Mouse (Mus musculus) lung, postnatal 36 days (tissue): ENCODE results near the gene Uqcc3.
"Not testable (repeated sequence)": the region's sequence is repeated elsewhere in the genome, so short reads cannot be mapped to it uniquely, and the experiment has no call there.

Experiments
- DNase-seq: peaks from one replicate; pipeline ENCODE4 v3.0.0; 2022; ENCODE audit warnings: mixed read lengths

Uqcc3 gene

DNA sequence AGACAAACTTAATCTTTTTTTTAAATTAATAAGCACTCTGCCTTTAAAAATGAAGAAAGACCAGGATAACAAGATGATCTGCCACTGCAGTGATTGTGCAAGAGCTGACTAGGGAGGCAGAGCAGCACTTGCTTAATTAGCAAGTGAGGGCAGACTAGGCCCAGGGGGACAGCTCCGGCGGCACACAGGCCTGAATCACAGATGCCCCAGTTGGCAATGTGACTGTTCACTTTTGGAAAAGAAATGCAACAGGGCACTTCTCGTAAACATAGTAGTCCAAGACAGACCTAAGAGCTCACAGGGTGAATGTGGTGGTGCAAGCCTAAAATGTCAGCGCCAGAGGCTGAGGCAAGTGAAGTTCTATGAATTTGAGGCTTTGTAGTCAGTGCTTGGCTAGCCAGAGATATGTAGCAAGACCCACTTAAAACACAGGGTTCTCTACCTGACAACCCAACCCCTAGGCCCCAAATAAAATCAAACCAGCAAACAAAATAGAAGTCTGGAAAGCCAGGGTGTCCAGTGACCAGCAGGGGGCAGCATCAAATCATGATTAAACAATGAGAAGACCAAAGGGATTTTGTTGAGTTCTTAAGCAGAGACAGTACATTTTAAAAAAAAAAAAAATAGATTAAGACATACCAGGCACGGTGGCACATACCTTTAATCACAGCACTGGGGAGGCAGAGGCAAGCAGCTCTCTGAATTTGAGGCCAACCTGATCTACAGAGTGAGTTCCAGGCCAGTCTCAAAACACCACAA is 36.2 kb downstream of the Uqcc3 start:
- peak; percentile 94 for DNase-seq

- peak; percentile 75 for DNase-seq
Observed at GRCm38 (mm10) chr19:8842961-8843360, 37.8 kb downstream of the Uqcc3 start.

GRCm38 (mm10) chr19:8841012-8841411 is 39.7 kb downstream of the Uqcc3 start:
- DNase-seq = no peak

GRCm38 (mm10) chr19:8839908-8840791 is 40.6 kb downstream of the Uqcc3 start:
- DNase-seq = peak; percentile 88

DNA sequence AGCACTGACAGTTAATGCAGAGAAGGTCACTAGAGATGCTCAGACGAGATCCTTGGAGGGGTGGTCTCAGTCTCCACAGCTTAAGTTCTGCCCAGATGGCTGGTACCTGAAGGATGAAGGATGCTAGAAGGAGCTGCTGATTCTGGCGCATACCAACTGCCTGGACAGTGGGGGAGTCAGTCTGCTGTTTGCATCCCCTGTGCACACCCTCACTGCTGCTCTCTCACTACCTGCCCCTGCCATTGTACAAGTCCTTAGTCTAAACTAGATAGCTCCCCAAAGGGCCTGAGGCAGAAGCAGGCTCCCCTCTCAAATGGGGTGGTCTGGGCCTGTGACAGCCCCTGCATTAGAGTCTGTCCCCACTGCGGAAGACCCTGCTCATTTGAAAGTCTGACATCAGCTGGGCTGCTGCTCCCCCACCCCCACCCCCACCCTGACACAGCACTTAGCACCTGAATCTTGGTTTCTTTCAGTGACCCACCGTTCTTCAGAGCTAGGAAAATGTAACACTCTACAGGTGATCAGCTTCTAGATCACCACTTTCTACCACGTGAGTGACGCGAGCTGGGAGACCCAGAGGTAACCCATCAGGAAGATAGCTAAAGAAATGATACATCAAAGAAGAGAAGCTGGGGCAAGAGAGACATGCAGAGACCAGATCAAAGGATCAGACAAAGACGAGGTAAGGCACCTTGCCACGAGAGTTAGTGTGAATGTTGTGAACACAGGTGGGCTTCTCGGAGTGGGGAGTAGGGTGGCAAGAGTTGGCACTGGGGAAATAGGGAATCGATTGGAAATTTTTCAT is 41.4 kb downstream of the Uqcc3 start, which contains the start of gene Gng3:
Gene Gng3 (minus strand): TSS at position 92 of the 805 bp plus-strand sequence.
- DNase-seq = no peak

DNA sequence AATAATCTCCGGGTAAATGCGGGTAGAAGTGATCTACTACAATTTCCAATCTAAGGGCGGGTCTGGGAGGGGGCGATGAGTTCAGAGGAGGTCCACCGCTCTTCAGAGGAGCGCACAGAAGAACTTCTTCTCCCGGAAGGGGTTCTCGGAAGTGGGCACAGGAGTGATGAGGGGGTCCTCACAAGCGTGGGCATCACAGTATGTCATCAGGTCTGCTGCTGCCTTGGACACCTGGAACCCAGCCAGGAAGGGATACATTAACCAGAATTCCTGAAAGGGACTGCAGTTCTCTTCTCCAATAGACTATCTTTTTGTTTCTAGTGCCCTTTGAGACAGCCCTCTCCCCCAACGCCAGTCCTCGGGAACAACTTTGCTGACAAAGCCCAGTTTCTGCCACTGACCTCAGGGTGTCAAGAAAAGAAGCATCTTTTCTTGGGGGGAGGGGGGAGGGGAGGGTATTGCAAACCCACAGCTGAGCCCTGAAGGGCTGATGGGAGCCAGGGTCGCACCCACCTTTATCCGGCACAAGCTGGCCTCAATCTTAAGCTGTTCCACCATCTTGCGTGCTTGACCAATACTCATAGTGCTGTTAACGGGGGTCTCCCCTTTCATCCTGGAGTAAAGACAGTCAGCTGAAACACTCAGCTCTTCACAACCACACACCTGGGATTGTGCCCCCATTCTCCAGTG is 42.5 kb downstream of the Uqcc3 start:
- DNase-seq = peak; percentile 36

DNA sequence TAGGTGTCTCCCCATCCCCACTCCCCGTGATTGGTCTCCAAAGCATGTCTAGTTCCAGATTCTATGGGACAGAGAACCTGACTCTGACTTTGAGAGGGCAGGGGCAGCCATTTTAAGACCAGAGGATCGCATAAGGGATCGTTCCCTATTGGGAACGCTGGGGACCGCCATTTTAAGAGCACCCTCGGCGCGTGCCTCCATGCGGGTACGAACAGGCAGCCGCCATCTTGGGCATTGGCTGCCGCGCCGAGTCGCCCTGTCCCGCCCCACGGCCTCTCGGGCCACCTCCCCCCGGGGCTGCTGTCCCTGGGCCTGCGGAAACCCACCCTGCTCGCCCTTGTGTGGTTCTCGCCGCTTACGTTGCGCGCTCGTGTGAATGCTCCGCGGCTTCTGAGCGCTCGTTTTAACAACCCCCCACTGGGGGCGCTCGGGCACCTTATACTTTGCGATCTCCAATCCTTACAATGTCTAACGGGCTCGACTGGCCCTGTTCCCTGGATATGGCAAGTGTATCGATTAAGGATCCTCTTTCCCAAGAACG is 43.4 kb downstream of the Uqcc3 start, which contains the start of gene Bscl2:
Gene Bscl2 (plus strand): TSS at position 217 of the 541 bp plus-strand sequence.
- DNase-seq = peak; percentile 90

DNA sequence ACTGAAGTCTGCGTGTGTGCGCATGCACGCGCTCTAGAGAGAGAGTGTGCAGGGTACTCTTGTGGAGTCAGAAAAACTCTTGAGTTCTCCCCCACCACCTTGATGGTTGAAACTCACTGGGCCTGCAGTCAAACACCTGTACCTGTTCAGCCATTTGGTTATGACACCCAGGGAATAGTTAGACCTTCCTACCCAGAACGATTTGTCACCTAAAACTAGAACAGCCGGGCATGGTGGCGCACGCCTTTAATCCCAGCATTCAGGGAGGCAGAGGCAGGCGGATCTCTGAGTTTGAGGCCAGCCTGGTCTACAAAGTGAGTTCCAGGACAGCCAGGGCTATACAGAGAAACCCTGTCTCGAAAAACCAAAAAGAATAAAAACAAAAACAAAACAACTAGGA is 44.4 kb downstream of the Uqcc3 start:
- DNase-seq = not testable (repeated sequence)

DNA sequence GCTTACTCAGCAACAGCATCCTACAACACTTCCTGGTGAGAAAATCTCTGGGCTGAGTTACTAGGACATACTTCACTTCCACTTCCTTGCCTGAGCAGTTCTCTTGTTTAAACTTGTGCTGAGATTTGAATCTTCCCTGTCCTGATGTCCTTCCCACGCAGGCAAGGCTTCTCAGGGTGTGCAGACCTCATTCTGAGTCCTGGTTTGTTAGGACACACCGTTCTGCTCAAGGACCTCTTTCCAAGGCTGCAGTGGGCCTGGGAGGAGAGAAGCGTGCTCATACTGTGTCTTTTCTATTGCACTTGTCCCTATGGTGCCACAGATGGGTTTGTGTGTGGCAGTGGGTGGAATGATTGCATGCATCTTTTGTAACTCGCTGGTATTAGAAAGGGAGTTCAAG is 47.8 kb downstream of the Uqcc3 start:
- no peak for DNase-seq

GRCm38 (mm10) chr19:8831262-8831661 is 49.5 kb downstream of the Uqcc3 start:
- DNase-seq = no peak

DNA sequence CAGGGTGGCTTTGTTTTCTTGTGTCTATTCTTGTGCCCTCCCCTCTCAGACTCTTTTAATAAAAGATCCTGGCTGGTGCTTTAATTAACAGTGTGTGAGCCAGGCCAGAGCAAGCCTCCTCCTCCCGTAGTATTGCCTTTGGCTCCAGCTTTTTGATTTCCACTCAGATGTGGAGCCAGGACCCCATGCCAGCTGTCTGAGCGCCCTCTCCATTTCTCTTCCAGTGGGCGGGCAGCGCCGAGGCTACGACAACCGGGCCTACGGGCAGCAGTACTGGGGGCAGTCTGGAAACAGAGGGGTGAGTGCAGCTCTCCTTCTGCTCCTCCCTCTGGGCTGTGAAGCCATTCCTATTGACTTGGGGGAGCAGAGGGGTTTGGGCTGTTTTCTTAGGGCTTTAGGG is 50.1 kb downstream of the Uqcc3 start:
- no peak for DNase-seq
